Mouse (Mus musculus): ENCODE results near the gene Stab1. TPM values are rescaled to one million over a fixed set of nuclear protein-coding genes. Genes with fewer than 3 reads are reported as not detected.

The Stab1 gene
- 17.6 TPM for polyA plus RNA-seq (2014; fragmentation: Illumina TruSeq; extraction: RNeasy Lipid Tissue Mini Kit (QIAGEN cat#74804); ENCODE audit: low read depth, low replicate concordance)

DNA sequence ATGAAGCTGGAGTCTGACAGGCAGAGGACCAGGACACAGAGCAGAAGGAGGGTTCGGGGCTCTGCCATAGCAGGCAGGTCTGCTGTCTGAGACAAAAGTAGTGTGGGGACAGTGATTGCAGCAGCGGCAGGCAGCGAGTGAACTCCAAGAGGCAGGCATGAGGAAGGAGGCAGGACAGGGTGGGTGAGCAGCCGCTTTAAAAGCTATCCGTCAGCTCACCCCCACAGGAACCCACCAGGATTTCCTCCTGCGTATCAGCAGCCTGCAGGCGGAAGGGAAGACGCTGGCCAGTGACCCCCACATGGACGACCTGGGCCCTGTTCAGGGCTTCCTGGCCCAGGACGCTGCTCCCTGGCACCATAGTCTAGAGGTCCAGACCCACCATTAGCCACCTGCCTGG lies at the start of gene Stab1:
TSS of gene Stab1 (minus strand) at position 217 of the 400 bp plus-strand sequence.

DNA sequence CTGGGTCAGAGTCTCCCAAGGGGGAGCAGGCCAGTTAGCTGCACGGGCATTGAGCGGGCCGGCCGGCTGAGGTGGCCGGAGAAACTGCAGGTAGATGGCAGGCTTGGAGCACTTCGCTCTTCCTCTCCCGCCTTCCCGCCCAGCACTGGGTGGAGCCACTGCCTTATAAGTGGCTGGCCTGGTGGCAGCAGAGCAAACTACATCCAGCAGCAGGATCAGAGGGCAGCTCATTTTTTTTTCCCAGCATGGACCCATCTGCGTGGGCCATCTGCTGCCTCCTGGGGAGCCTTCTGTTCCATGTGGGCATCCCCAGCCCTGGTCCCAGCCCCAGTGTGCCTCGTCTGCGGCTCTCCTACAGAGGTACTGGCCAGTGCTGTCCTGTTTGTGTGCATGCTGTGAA lies 49.2 kb upstream of the Stab1 start, which contains the start of gene Sema3g:
TSS of gene Sema3g (plus strand) at position 195 of the 400 bp plus-strand sequence.

DNA sequence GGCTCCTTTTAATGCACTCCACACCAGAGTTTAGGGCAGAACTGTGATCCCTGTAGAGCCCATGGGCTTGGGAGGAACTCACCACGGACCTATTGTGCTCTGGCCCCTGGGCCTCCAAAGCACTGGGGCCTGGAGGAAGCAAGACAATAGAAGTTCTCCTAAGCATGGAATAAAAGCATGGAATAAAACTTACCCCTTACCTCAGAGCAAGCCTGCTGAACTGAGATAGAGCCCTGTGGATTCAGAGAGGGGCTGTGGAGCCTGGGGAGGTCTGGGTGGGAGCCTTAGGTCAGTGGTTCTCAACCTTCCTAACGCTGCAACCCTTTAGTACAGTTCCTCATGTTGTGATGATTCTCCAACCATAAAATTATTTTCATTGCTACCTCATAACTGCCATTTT lies 48.4 kb upstream of the Stab1 start, which contains the start of gene Nisch:
TSS of gene Nisch (minus strand) at position 101 of the 400 bp plus-strand sequence.

DNA sequence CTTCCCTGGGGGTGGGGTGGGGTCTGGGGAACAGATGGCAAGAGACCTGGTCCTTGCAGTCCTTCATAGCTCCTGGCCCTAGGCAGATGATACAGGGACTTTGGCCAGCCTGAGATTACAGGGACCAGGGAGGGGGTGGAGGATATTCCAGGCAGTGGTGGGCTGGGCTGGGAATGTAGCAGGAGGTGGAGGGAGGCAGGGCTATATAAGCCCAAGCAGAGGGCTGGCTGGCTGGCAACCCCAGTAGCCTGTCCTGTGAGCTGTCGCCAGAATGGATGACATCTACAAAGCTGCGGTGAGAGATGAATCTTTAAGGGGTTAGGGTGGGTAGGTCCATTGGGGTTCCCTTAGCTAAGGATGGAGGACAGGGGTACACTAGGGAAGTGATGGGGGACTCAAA lies 39.6 kb upstream of the Stab1 start, which contains the start of gene Tnnc1:
TSS of gene Tnnc1 (plus strand) at position 229 of the 400 bp plus-strand sequence.

DNA sequence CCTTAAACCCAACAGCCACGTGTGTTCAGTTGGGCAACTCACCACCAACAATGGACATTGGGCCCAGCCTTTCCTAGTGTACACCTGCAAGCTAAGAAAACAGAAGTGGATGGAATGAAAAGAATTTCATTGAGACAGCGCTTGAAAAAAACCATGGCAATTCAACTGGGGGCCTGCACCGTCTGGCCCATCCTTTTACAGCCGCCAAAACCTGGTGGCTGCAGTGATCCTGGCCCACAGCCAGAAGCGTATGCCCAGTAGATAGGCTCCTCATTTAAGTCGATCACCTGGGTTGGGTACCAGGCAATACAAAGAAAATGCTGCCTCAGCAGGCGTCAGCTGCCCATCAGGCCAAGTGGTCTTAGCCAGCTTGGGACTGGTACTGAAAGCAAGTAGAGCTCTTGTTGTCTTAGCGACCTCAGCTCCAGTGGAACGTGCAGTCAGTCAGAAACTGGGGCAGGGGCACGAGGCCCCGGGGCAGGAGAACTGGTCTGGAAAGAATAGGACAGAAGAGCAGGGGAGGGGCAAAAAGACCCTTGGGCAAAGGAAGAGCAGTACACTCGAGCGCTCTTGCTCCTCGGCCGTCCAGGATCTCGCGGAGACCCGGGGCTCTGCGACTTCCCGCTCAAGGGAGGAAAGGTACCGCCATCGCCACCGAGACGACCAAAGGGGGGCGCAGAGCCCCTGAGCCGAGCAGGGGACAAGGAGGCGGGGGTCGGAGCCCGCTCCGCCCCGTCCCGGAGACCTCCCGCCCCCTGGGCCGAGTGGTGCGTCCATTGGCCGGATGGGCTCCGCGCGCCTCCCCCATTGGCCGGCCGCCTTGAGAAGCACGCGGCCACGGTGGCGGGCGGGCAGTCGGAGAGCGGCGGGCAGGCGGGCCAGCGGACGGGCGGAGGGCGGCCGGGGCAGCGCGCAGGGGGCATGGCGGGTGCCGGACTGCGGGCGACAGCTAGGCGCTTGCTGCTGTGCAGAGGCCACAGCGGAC lies 37.9 kb downstream of the Stab1 start, which contains the start of gene Nt5dc2:
TSS of gene Nt5dc2 (plus strand) at position 818 of the 985 bp plus-strand sequence.

DNA sequence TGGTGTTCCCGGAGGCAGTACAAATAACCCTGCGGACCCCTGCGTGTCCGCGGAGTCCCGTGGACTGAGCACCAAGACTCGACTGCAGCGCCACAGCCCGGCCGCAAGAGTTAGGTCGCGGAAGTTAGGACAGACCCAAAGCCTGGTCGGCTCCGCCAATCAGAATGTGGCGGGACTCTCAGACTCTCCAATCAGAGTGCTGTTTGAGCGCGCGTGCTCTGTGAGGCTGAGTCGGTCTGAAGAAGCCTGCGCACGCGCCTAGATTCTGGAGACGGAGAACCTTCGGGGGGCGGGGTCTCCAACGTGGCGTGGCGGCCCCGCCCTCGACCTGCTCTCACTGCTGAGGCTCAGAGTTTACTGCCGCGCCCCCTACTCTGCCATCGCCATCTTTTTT lies 39.6 kb downstream of the Stab1 start, which contains the start of gene Smim4:
TSS of gene Smim4 (minus strand) at position 131 of the 394 bp plus-strand sequence.

Other genes starting within 250 kb of the Stab1 start
- 0.19 TPM for gene Itih3, start 244.9 kb downstream of the Stab1 start, polyA plus RNA-seq (2014; fragmentation: Illumina TruSeq; extraction: RNeasy Lipid Tissue Mini Kit (QIAGEN cat#74804); ENCODE audit: low read depth, low replicate concordance)
- not detected for gene Itih1, start 225.4 kb downstream of the Stab1 start, polyA plus RNA-seq (2014; fragmentation: Illumina TruSeq; extraction: RNeasy Lipid Tissue Mini Kit (QIAGEN cat#74804); ENCODE audit: low read depth, low replicate concordance)
- gene Nek4, start 217.3 kb downstream of the Stab1 start, polyA plus RNA-seq (2014; fragmentation: Illumina TruSeq; extraction: RNeasy Lipid Tissue Mini Kit (QIAGEN cat#74804); ENCODE audit: low read depth, low replicate concordance) = 16.5 TPM
- gene Glt8d1, start 167.2 kb downstream of the Stab1 start, polyA plus RNA-seq (2014; fragmentation: Illumina TruSeq; extraction: RNeasy Lipid Tissue Mini Kit (QIAGEN cat#74804); ENCODE audit: low read depth, low replicate concordance) = 78.8 TPM
- 331 TPM for gene Spcs1, start 167.0 kb downstream of the Stab1 start, polyA plus RNA-seq (2014; fragmentation: Illumina TruSeq; extraction: RNeasy Lipid Tissue Mini Kit (QIAGEN cat#74804); ENCODE audit: low read depth, low replicate concordance)
- gene Pbrm1, start 149.5 kb downstream of the Stab1 start, polyA plus RNA-seq (2014; fragmentation: Illumina TruSeq; extraction: RNeasy Lipid Tissue Mini Kit (QIAGEN cat#74804); ENCODE audit: low read depth, low replicate concordance) = 84.8 TPM
- 120 TPM for gene Gnl3, start 149.5 kb downstream of the Stab1 start, polyA plus RNA-seq (2014; fragmentation: Illumina TruSeq; extraction: RNeasy Lipid Tissue Mini Kit (QIAGEN cat#74804); ENCODE audit: low read depth, low replicate concordance)
- 6.5 TPM for gene Smim4, start 39.7 kb downstream of the Stab1 start, polyA plus RNA-seq (2014; fragmentation: Illumina TruSeq; extraction: RNeasy Lipid Tissue Mini Kit (QIAGEN cat#74804); ENCODE audit: low read depth, low replicate concordance)
- gene Nt5dc2, start 37.6 kb downstream of the Stab1 start, polyA plus RNA-seq (2014; fragmentation: Illumina TruSeq; extraction: RNeasy Lipid Tissue Mini Kit (QIAGEN cat#74804); ENCODE audit: low read depth, low replicate concordance) = not detected
- gene Tnnc1, start 39.7 kb upstream of the Stab1 start, polyA plus RNA-seq (2014; fragmentation: Illumina TruSeq; extraction: RNeasy Lipid Tissue Mini Kit (QIAGEN cat#74804); ENCODE audit: low read depth, low replicate concordance) = not detected
- 76.7 TPM for gene Nisch, start 48.3 kb upstream of the Stab1 start, polyA plus RNA-seq (2014; fragmentation: Illumina TruSeq; extraction: RNeasy Lipid Tissue Mini Kit (QIAGEN cat#74804); ENCODE audit: low read depth, low replicate concordance)
- gene Sema3g, start 49.2 kb upstream of the Stab1 start, polyA plus RNA-seq (2014; fragmentation: Illumina TruSeq; extraction: RNeasy Lipid Tissue Mini Kit (QIAGEN cat#74804); ENCODE audit: low read depth, low replicate concordance) = 0.60 TPM
- gene Phf7, start 82.7 kb upstream of the Stab1 start, polyA plus RNA-seq (2014; fragmentation: Illumina TruSeq; extraction: RNeasy Lipid Tissue Mini Kit (QIAGEN cat#74804); ENCODE audit: low read depth, low replicate concordance) = 9.1 TPM
- 4.8 TPM for gene Bap1, start 82.8 kb upstream of the Stab1 start, polyA plus RNA-seq (2014; fragmentation: Illumina TruSeq; extraction: RNeasy Lipid Tissue Mini Kit (QIAGEN cat#74804); ENCODE audit: low read depth, low replicate concordance)
- gene Dnah1, start 155.3 kb upstream of the Stab1 start, polyA plus RNA-seq (2014; fragmentation: Illumina TruSeq; extraction: RNeasy Lipid Tissue Mini Kit (QIAGEN cat#74804); ENCODE audit: low read depth, low replicate concordance) = not detected
- gene Capn7, start 168.0 kb upstream of the Stab1 start, polyA plus RNA-seq (2014; fragmentation: Illumina TruSeq; extraction: RNeasy Lipid Tissue Mini Kit (QIAGEN cat#74804); ENCODE audit: low read depth, low replicate concordance) = 157 TPM

Data from sigmoid colon, adult 10 weeks (tissue).